Mouse (Mus musculus): ENCODE data around the gene Babam1. TPM values are rescaled to one million over a fixed set of nuclear protein-coding genes. Genes with fewer than 3 reads are reported as not detected.

Babam1 gene
- polyA plus RNA-seq (2012), result 15.4 and 18.1 TPM in 2 replicates

- TF ChIP-seq GATA1 (IDR thresholded peaks at IDR 0.05; ENCODE audit: low read length) (no peak), TAL1 (IDR thresholded peaks at IDR 0.05; ENCODE audit: low read length) (no peak)
- Histone ChIP-seq H3K9me3 (ENCODE audit: control insufficient read depth, low read length) (no peaks in the 10 kb centered on the region), H3K27me3 (ENCODE audit: control insufficient read depth) (no peaks in the 10 kb centered on the region), H3K4me1 (ENCODE audit: control insufficient read depth) (peaks cover 35% of the 10 kb centered on the region), H3K36me3 (ENCODE audit: control insufficient read depth) (peaks cover 32% of the 10 kb centered on the region), H3K4me3 (replicated peaks) (peak within 1 kb of the TSS; percentile 70)
Observed at GRCm38 (mm10) chr8:71396639-71397305, at the start of gene Babam1. TSS of gene Babam1 (plus strand) at chr8:71396861.

GRCm38 (mm10) chr8:71351117-71351516, 45.5 kb upstream of the Babam1 start:
- Histone ChIP-seq H3K4me3 (replicated peaks) (no peak overlapping the region), H3K9me3 (ENCODE audit: control insufficient read depth, low read length) (no peaks in the 10 kb centered on the region), H3K27me3 (ENCODE audit: control insufficient read depth) (no peaks in the 10 kb centered on the region), H3K36me3 (ENCODE audit: control insufficient read depth) (peaks cover 98% of the 10 kb centered on the region), H3K4me1 (ENCODE audit: control insufficient read depth) (no peaks in the 10 kb centered on the region)
- no peak for TF ChIP-seq GATA1 (IDR thresholded peaks at IDR 0.05; ENCODE audit: low read length)
- TF ChIP-seq TAL1 (IDR thresholded peaks at IDR 0.05; ENCODE audit: low read length), result no peak

- no peak for TF ChIP-seq GATA1 (IDR thresholded peaks at IDR 0.05; ENCODE audit: low read length)
- no peak for TF ChIP-seq TAL1 (IDR thresholded peaks at IDR 0.05; ENCODE audit: low read length)
- H3K27me3 ChIP-seq (ENCODE audit: control insufficient read depth), result no peaks in the 10 kb centered on the region
- H3K4me3 ChIP-seq (replicated peaks), result no peak overlapping the region
- no peaks in the 10 kb centered on the region for H3K9me3 ChIP-seq (ENCODE audit: control insufficient read depth, low read length)
- peaks cover 98% of the 10 kb centered on the region for H3K36me3 ChIP-seq (ENCODE audit: control insufficient read depth)
- no peaks in the 10 kb centered on the region for H3K4me1 ChIP-seq (ENCODE audit: control insufficient read depth)
Observed at GRCm38 (mm10) chr8:71351520-71351919, 45.1 kb upstream of the Babam1 start.

GRCm38 (mm10) chr8:71358026-71358425, 38.6 kb upstream of the Babam1 start:
- TF ChIP-seq TAL1 (IDR thresholded peaks at IDR 0.05; ENCODE audit: low read length), result no peak
- Histone ChIP-seq H3K4me3 (replicated peaks) (no peak overlapping the region), H3K36me3 (ENCODE audit: control insufficient read depth) (peaks cover 78% of the 10 kb centered on the region)

GRCm38 (mm10) chr8:71366771-71367528, 29.7 kb upstream of the Babam1 start, which contains the start of gene Use1:
TSS of gene Use1 (plus strand) at chr8:71366848.
- H3K9me3 ChIP-seq (ENCODE audit: control insufficient read depth, low read length), result no peaks in the 10 kb centered on the region
- H3K4me3 ChIP-seq (replicated peaks), result peak within 1 kb of the TSS; percentile 68
- H3K4me1 ChIP-seq (ENCODE audit: control insufficient read depth), result peaks cover 42% of the 10 kb centered on the region
- H3K36me3 ChIP-seq (ENCODE audit: control insufficient read depth), result peaks cover 23% of the 10 kb centered on the region
- no peak for TF ChIP-seq TAL1 (IDR thresholded peaks at IDR 0.05; ENCODE audit: low read length)
- no peaks in the 10 kb centered on the region for H3K27me3 ChIP-seq (ENCODE audit: control insufficient read depth)

More at GRCm38 (mm10) chr8:71358026-71358425, 38.6 kb upstream of the Babam1 start:
- no peaks in the 10 kb centered on the region for H3K27me3 ChIP-seq (ENCODE audit: control insufficient read depth)
- no peaks in the 10 kb centered on the region for H3K4me1 ChIP-seq (ENCODE audit: control insufficient read depth)
- H3K9me3 ChIP-seq (ENCODE audit: control insufficient read depth, low read length), result no peaks in the 10 kb centered on the region

- Histone ChIP-seq H3K4me1 (ENCODE audit: control insufficient read depth) (peaks cover 48% of the 10 kb centered on the region), H3K4me3 (replicated peaks) (peak overlapping the region; percentile 68)
Observed at GRCm38 (mm10) chr8:71367529-71368176, 29.0 kb upstream of the Babam1 start.

GRCm38 (mm10) chr8:71368366-71368765, 28.3 kb upstream of the Babam1 start:
- no peak for TF ChIP-seq TAL1 (IDR thresholded peaks at IDR 0.05; ENCODE audit: low read length)
- TF ChIP-seq GATA1 (IDR thresholded peaks at IDR 0.05; ENCODE audit: low read length), result no peak
- H3K27me3 ChIP-seq (ENCODE audit: control insufficient read depth), result no peaks in the 10 kb centered on the region
- no peak overlapping the region for H3K4me3 ChIP-seq (replicated peaks)
- H3K36me3 ChIP-seq (ENCODE audit: control insufficient read depth), result peaks cover 34% of the 10 kb centered on the region
- no peaks in the 10 kb centered on the region for H3K9me3 ChIP-seq (ENCODE audit: control insufficient read depth, low read length)
- H3K4me1 ChIP-seq (ENCODE audit: control insufficient read depth), result peaks cover 50% of the 10 kb centered on the region

More at GRCm38 (mm10) chr8:71367529-71368176, 29.0 kb upstream of the Babam1 start:
- Histone ChIP-seq H3K9me3 (ENCODE audit: control insufficient read depth, low read length) (no peaks in the 10 kb centered on the region), H3K36me3 (ENCODE audit: control insufficient read depth) (peaks cover 27% of the 10 kb centered on the region), H3K27me3 (ENCODE audit: control insufficient read depth) (no peaks in the 10 kb centered on the region)
- TF ChIP-seq GATA1 (IDR thresholded peaks at IDR 0.05; ENCODE audit: low read length) (no peak), TAL1 (IDR thresholded peaks at IDR 0.05; ENCODE audit: low read length) (no peak)

- Histone ChIP-seq H3K4me1 (ENCODE audit: control insufficient read depth) (peaks cover 50% of the 10 kb centered on the region), H3K9me3 (ENCODE audit: control insufficient read depth, low read length) (no peaks in the 10 kb centered on the region), H3K4me3 (replicated peaks) (no peak overlapping the region), H3K36me3 (ENCODE audit: control insufficient read depth) (peaks cover 39% of the 10 kb centered on the region), H3K27me3 (ENCODE audit: control insufficient read depth) (no peaks in the 10 kb centered on the region)
- no peak for TF ChIP-seq GATA1 (IDR thresholded peaks at IDR 0.05; ENCODE audit: low read length)
- no peak for TF ChIP-seq TAL1 (IDR thresholded peaks at IDR 0.05; ENCODE audit: low read length)
Observed at GRCm38 (mm10) chr8:71369040-71369718, 27.5 kb upstream of the Babam1 start.

Measured in erythroblast, embryonic 14.5 days (primary cell).